Mouse (Mus musculus) cortical plate, adult 2 months (tissue): ENCODE results near the gene Tmem104.

Experiments used
- CTCF ChIP-seq: fragments of 200-500 bp; IDR thresholded peaks from 2 replicates; pipeline ENCODE4 v1.5.1; 2011; ENCODE audit warnings: mild to moderate bottlenecking, control low read depth, low read length; ENCODE audit not compliant: insufficient read depth; ENCODE audit errors: extremely low read depth
- POLR2A ChIP-seq: fragments of 200-500 bp; IDR thresholded peaks from 2 replicates; pipeline ENCODE4 v1.6.1; 2011; ENCODE audit warnings: mild to moderate bottlenecking, low read length, control low read depth; ENCODE audit not compliant: insufficient read depth; ENCODE audit errors: extremely low read depth

DNA sequence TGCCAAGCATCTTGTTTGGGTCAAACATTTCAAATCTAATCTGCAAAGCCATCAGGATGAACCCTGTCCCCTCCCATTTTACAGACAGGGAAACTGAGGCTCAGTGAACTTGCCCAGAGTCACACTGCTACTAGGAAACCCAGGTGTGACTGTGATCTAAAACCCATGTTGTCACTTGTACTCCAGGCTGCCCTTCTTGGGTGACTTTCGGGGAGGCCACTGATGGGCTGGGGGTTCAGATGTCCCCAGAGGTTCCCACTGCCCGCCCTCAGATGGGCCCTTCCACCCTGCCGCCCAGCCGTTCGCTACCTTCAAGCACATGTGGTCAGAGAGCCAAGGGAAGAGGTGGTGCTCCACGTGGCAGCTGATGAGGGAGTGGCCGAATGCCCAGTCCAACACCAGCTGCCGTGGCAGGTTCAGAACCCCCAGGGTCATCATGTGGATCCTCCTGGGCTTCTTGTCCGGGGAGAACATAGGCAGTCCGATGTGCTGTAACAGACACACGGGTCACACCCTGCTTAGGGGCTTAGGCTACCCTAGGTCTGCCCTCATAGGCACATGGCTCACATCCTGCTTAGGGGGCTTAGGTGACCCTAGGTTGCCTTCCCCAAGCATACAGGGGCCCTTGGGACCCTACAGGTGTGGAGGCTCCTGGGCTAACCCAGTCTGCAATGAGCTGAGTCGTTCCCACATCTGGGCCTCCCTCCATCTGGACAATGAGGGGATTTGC is 96.8 kb downstream of the Tmem104 start:
- TF ChIP-seq CTCF (no peak), POLR2A (no peak)
